Mouse (Mus musculus): ENCODE measurements at regions not wholly inside any gene's neighbourhood (a gene's known extent, or its start where the extent isn't known, plus 50 kb on each side); places are given as distances from the start of the nearest gene placed in this dataset.
A peak's percentile ranks its signal among the peaks of the same experiment; 100 is the strongest.

DNA sequence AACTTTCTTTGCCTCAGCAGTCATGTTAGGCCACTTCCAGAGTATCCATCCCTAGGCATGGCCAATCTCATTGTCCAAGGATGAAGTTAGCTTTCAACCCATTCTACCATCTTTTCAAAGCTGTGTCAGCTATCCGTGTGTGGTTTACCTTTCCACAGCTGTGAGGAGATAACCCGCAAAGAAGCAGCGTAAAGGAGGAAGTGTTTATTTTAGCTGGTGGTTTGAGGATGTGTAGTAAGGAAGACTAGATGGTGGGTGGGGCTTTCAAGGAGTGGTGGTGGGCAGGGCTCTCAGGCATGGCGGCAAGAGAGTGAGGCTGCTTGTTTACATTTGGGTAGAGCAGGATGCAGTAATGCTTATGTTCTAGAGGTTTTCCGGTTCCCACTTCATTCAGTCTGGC is 52.4 kb upstream of the Kcne2 start:
- peak; percentile 2 for DNase-seq

DNA sequence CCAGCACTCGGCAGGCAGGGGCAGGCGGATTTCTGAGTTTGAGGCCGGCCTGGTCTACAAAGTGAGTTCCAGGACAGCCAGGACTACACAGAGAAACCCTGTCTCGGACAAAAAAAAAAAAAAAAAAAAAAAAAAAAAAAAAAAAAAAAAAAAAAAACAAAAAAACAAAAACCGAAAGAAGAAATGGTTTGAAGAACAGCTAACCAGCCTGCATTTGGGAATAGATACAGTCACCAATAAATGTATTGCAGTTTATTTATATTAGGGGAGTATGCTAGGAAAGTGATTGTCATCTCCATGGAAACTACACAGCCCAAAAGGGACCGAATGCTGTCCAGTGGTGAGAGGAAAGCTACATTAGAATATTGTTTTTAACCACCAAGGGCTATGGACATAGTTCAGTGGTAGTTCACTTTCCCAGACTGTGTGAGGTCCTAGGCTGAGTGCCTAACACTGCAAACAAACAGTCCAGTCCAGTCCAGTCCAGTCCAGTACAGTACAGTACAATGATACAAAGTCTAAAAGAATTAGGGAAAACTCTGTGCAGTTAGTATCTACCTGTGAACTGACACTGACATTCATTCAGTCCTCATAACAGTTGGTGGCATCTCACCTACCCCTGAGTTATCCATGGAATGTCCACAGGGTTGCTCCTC is 50.1 kb upstream of the Kcne2 start:
- DNase-seq, result no peak
